Mouse (Mus musculus): Measurements from ENCODE around the gene Ptk6. TPM values are rescaled to one million over a fixed set of nuclear protein-coding genes. Genes with fewer than 3 reads are reported as not detected.

Gene Ptk6
- not detected in 2 replicates for polyA plus RNA-seq (2015; fragmentation: Nextera tagmentation; extraction: Ambion mirVana)

- H3K27ac ChIP-seq (replicated peaks), result no peak within 1 kb of the TSS
- H3K27me3 ChIP-seq, result no peaks in the 10 kb centered on the region
- H3K4me3 ChIP-seq, result no peak within 1 kb of the TSS
- no peak for ATAC-seq (ENCODE audit: low read depth)
- H3K9ac ChIP-seq, result no peak within 1 kb of the TSS
- no peaks in the 10 kb centered on the region for H3K4me1 ChIP-seq (replicated peaks)
- no peak within 1 kb of the TSS for H3K4me2 ChIP-seq
- no peaks in the 10 kb centered on the region for H3K36me3 ChIP-seq
- no peaks in the 10 kb centered on the region for H3K9me3 ChIP-seq
- WGBS, result 87% methylated on average over 3 of the region's 3 CpGs
Observed at GRCm38 (mm10) chr2:181202422-181202821, at the start of gene Ptk6. Gene Ptk6 (minus strand): TSS chr2:181202789.

- Histone ChIP-seq H3K4me1 (replicated peaks) (no peaks in the 10 kb centered on the region), H3K4me3 (no peak overlapping the region), H3K27me3 (no peaks in the 10 kb centered on the region), H3K27ac (replicated peaks) (no peak overlapping the region), H3K36me3 (peaks cover 60% of the 10 kb centered on the region), H3K9me3 (no peaks in the 10 kb centered on the region), H3K4me2 (no peak overlapping the region), H3K9ac (no peak overlapping the region)
- 89% methylated on average over 1 of the region's 1 CpGs for WGBS
- no peak for ATAC-seq (ENCODE audit: low read depth)
Observed at GRCm38 (mm10) chr2:181251841-181252240, 49.3 kb upstream of the Ptk6 start.

- peaks cover 36% of the 10 kb centered on the region for H3K36me3 ChIP-seq
- 91% methylated on average over 10 of the region's 10 CpGs for WGBS
- H3K27ac ChIP-seq (replicated peaks), result no peak overlapping the region
- H3K9ac ChIP-seq, result no peak overlapping the region
- H3K27me3 ChIP-seq, result no peaks in the 10 kb centered on the region
- no peak overlapping the region for H3K4me2 ChIP-seq
- no peaks in the 10 kb centered on the region for H3K9me3 ChIP-seq
- no peaks in the 10 kb centered on the region for H3K4me1 ChIP-seq (replicated peaks)
- ATAC-seq (ENCODE audit: low read depth), result no peak
- H3K4me3 ChIP-seq, result no peak overlapping the region
Observed at GRCm38 (mm10) chr2:181249217-181249616, 46.6 kb upstream of the Ptk6 start.

GRCm38 (mm10) chr2:181245031-181245430 lies 42.4 kb upstream of the Ptk6 start:
- Histone ChIP-seq H3K27ac (replicated peaks) (no peak overlapping the region), H3K9ac (no peak overlapping the region), H3K4me3 (no peak overlapping the region), H3K36me3 (no peaks in the 10 kb centered on the region), H3K4me1 (replicated peaks) (peaks cover 8% of the 10 kb centered on the region), H3K9me3 (no peaks in the 10 kb centered on the region), H3K4me2 (no peak overlapping the region), H3K27me3 (no peaks in the 10 kb centered on the region)
- 21% methylated on average over 2 of the region's 2 CpGs for WGBS
- ATAC-seq (ENCODE audit: low read depth), result no peak

- H3K36me3 ChIP-seq, result no peaks in the 10 kb centered on the region
Observed at GRCm38 (mm10) chr2:181243706-181244394, 41.3 kb upstream of the Ptk6 start.

GRCm38 (mm10) chr2:181242314-181242665 lies 39.7 kb upstream of the Ptk6 start:
- H3K4me1 ChIP-seq (replicated peaks), result peaks cover 8% of the 10 kb centered on the region
- peak overlapping the region; percentile 51 for H3K4me2 ChIP-seq
- 71% methylated on average over 3 of the region's 3 CpGs for WGBS
- no peak for ATAC-seq (ENCODE audit: low read depth)
- H3K27me3 ChIP-seq, result no peaks in the 10 kb centered on the region
- no peak overlapping the region for H3K27ac ChIP-seq (replicated peaks)
- H3K4me3 ChIP-seq, result no peak overlapping the region
- no peak overlapping the region for H3K9ac ChIP-seq
- no peaks in the 10 kb centered on the region for H3K9me3 ChIP-seq
- no peaks in the 10 kb centered on the region for H3K36me3 ChIP-seq

More at GRCm38 (mm10) chr2:181243706-181244394, 41.3 kb upstream of the Ptk6 start:
- no peak for ATAC-seq (ENCODE audit: low read depth)
- H3K4me1 ChIP-seq (replicated peaks), result peaks cover 8% of the 10 kb centered on the region
- H3K4me2 ChIP-seq, result no peak overlapping the region
- WGBS, result 44% methylated on average over 11 of the region's 11 CpGs
- H3K9me3 ChIP-seq, result no peaks in the 10 kb centered on the region
- H3K9ac ChIP-seq, result no peak overlapping the region
- H3K27me3 ChIP-seq, result no peaks in the 10 kb centered on the region
- no peak overlapping the region for H3K27ac ChIP-seq (replicated peaks)
- H3K4me3 ChIP-seq, result no peak overlapping the region

- H3K4me3 ChIP-seq, result peak within 1 kb of the TSS; percentile 32
Observed at GRCm38 (mm10) chr2:181241602-181242313, 39.2 kb upstream of the Ptk6 start, which contains the start of gene Helz2. Gene Helz2 (minus strand): TSS chr2:181242027.

GRCm38 (mm10) chr2:181240806-181241440 lies 38.3 kb upstream of the Ptk6 start:
- 0 out of 2 replicates have a peak overlapping the region, but pooled peaks have one; percentile 32 for H3K4me3 ChIP-seq
- no peaks in the 10 kb centered on the region for H3K27me3 ChIP-seq
- H3K9me3 ChIP-seq, result no peaks in the 10 kb centered on the region
- H3K27ac ChIP-seq (replicated peaks), result no peak overlapping the region
- ATAC-seq (ENCODE audit: low read depth), result no peak
- H3K9ac ChIP-seq, result no peak overlapping the region
- H3K36me3 ChIP-seq, result no peaks in the 10 kb centered on the region
- no peak overlapping the region for H3K4me2 ChIP-seq
- H3K4me1 ChIP-seq (replicated peaks), result peaks cover 8% of the 10 kb centered on the region
- WGBS, result 91% methylated on average over 13 of the region's 13 CpGs

More at GRCm38 (mm10) chr2:181241602-181242313, 39.2 kb upstream of the Ptk6 start, which contains the start of gene Helz2:
- no peaks in the 10 kb centered on the region for H3K9me3 ChIP-seq
- no peaks in the 10 kb centered on the region for H3K27me3 ChIP-seq
- peak within 1 kb of the TSS; percentile 56 for H3K9ac ChIP-seq
- peak within 1 kb of the TSS; percentile 51 for H3K4me2 ChIP-seq
- no peak for ATAC-seq (ENCODE audit: low read depth)
- H3K4me1 ChIP-seq (replicated peaks), result peaks cover 8% of the 10 kb centered on the region
- 11% methylated on average over 16 of the region's 16 CpGs for WGBS
- H3K36me3 ChIP-seq, result no peaks in the 10 kb centered on the region
- H3K27ac ChIP-seq (replicated peaks), result no peak within 1 kb of the TSS

- no peak overlapping the region for H3K4me2 ChIP-seq
- H3K27ac ChIP-seq (replicated peaks), result no peak overlapping the region
- peaks cover 8% of the 10 kb centered on the region for H3K4me1 ChIP-seq (replicated peaks)
- H3K9ac ChIP-seq, result no peak overlapping the region
- no peaks in the 10 kb centered on the region for H3K9me3 ChIP-seq
- H3K4me3 ChIP-seq, result no peak overlapping the region
- 93% methylated on average over 9 of the region's 9 CpGs for WGBS
- ATAC-seq (ENCODE audit: low read depth), result no peak
- H3K27me3 ChIP-seq, result no peaks in the 10 kb centered on the region
- H3K36me3 ChIP-seq, result no peaks in the 10 kb centered on the region
Observed at GRCm38 (mm10) chr2:181239261-181239660, 36.7 kb upstream of the Ptk6 start.

GRCm38 (mm10) chr2:181238861-181239260 lies 36.3 kb upstream of the Ptk6 start:
- Histone ChIP-seq H3K36me3 (no peaks in the 10 kb centered on the region), H3K9ac (no peak overlapping the region), H3K4me3 (no peak overlapping the region), H3K4me1 (replicated peaks) (peaks cover 8% of the 10 kb centered on the region), H3K9me3 (no peaks in the 10 kb centered on the region), H3K27ac (replicated peaks) (no peak overlapping the region), H3K4me2 (no peak overlapping the region), H3K27me3 (no peaks in the 10 kb centered on the region)
- WGBS, result 64% methylated on average over 2 of the region's 2 CpGs
- ATAC-seq (ENCODE audit: low read depth), result no peak

GRCm38 (mm10) chr2:181238091-181238610 lies 35.6 kb upstream of the Ptk6 start:
- 78% methylated on average over 10 of the region's 10 CpGs for WGBS
- H3K4me1 ChIP-seq (replicated peaks), result peaks cover 8% of the 10 kb centered on the region
- no peak overlapping the region for H3K9ac ChIP-seq
- H3K9me3 ChIP-seq, result no peaks in the 10 kb centered on the region
- ATAC-seq (ENCODE audit: low read depth), result no peak
- H3K36me3 ChIP-seq, result no peaks in the 10 kb centered on the region
- no peaks in the 10 kb centered on the region for H3K27me3 ChIP-seq
- H3K4me3 ChIP-seq, result no peak overlapping the region
- H3K27ac ChIP-seq (replicated peaks), result no peak overlapping the region
- no peak overlapping the region for H3K4me2 ChIP-seq
